Mouse (Mus musculus) ZHBTc4 (cell line): ENCODE measurements around the gene Unc5b.
A peak's percentile ranks its signal among the peaks of the same experiment; 100 is the strongest.

Source experiments
- DNase-seq: peaks from one replicate; pipeline ENCODE4 v3.0.0-alpha.2; 2011; ENCODE audit warnings: low read depth, low spot score

Gene Unc5b

DNA sequence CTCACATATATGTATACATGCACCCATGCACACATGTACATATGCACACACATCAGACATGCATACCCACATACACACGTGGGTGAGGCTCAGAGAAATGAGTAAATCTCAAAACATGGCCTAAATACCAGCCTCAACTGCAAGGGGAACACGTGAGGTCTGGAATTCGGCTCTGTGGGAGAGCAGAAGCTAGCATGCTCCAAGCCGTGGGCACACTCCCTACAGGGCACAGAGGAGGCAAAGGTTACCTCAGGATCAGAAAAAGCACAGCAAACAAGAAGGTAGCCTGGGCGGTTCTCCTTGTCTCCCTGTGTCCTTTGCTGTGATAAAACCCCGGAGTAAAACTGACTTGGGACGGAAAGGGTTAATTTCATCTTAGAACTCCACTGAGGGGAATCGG lies 77.4 kb downstream of the Unc5b start:
- DNase-seq, result no peak

DNA sequence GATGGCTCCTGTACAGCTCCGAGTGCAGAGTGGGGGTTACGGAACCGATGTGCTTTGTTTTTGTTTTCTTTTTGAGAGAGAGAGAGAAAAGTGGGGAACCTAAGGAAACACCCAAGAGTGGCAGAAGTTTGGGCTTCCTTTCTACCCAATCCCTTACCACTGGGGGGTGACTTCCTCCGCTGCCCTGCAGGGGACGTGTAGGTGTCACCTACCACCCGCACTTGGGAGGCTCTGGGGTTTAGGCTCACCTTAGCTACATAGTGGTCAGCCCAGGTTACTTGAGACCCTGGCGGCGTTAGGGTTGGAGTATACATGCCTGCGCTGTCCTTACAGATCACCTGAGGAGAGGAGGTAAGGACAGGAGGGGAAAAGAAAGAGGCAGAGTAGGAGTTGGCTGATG lies 78.1 kb downstream of the Unc5b start:
- peak; percentile 20 for DNase-seq

GRCm38 (mm10) chr10:60752040-60753020 lies 79.1 kb downstream of the Unc5b start, which contains the start of gene Slc29a3:
TSS of gene Slc29a3 (minus strand) at chr10:60752794.
- peak; percentile 97 for DNase-seq

- DNase-seq, result no peak
Observed at GRCm38 (mm10) chr10:60747667-60748212, 83.6 kb downstream of the Unc5b start.

DNA sequence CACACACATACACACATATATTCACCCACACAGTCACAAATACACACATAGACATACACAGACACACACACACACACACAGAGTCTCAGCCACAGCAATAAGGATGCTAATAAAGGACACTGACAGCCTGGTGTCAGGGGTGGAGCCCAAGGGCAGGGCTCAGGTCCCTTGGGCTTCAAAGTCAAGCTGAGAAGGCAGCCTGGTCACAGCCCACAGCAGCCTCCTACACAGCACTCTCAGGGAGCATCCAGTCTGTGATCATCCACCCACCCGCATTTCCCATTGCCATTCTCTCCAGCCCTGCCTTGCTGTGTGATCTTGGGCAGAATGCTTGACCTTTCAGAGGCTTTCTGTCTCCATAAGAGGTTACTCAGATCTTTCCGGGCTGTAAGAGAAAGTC lies 84.9 kb downstream of the Unc5b start:
- peak; percentile 54 for DNase-seq

- no peak for DNase-seq
Observed at GRCm38 (mm10) chr10:60744543-60745290, 86.7 kb downstream of the Unc5b start.

DNA sequence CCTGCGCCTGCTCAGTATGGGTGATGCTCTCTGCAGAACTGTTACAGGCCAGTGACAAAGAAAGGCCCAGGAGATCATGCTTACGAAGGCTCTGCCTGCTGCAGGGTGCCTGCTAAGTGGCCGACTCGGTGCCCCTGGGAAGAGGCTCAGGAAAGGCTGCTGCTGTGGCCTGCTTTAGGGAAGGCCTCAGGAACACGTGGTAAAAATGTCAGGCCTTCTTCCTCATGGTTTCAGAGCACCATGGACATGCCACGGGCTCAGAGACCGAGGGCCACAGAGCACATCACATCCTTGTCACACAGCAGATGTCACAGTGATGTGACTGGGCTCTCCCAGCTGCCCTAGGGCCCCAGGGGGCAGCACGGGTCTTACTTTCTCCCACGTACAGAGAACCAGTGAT lies 87.7 kb downstream of the Unc5b start:
- no peak for DNase-seq

DNA sequence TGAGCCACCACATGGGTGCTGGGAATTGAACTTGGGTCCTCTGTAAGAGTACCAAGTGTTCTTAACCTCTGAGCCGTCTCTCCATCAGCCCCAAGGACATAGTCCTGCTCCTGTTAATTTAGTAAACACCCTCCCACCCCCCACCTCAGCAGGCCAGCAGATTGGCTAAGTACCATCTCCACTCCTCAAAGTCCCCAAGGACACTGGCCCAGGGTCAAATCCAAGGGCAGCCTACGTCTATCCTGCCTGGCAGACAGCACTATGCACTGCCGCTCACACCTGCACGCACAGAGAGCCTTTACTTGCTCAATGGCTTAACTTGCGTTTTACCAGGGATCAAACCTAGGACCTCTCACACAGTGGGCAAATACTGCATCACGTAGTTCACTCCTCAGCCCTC lies 88.4 kb downstream of the Unc5b start:
- peak; percentile 46 for DNase-seq

DNA sequence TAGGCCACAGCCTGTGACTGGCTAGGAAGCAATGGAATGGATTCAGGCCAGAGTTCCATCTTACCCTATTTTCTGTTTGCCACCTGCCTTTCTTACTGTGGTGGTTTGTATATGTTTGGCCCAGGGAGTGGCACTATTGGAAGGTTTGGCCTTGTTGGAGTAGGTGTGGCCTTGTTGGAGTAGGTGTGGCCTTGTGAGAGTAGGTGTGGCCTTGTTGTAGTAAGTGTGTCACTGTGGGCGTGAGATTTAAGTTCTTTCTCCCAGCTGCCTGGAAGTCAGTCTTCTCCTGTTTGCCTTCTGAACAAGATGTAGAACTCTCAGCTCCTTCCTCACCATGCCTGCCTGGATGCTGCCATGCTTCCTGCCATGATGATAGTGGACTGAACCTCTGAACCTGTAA lies 89.1 kb downstream of the Unc5b start:
- DNase-seq, result peak; percentile 65

DNA sequence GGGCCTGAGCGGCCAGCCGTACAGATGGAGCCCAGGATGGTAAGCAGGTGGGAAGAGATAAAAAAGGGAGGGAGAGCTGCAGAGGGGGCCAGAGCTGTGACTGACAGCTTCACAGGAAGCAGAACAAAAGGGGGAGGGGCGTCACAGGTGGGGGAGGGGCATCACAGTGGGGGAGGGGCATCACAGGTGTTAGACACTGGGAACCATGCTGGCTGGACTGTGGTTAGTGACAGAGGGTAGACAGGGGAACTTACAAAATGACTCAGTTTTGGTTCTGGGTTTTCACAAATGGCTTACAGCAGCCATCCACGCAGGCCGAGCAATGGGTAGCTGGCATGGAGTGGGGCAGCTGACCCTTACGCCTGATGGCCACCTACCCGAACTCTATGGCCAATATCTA lies 89.9 kb downstream of the Unc5b start:
- no peak for DNase-seq

GRCm38 (mm10) chr10:60739619-60740363 lies 91.6 kb downstream of the Unc5b start:
- DNase-seq, result no peak

DNA sequence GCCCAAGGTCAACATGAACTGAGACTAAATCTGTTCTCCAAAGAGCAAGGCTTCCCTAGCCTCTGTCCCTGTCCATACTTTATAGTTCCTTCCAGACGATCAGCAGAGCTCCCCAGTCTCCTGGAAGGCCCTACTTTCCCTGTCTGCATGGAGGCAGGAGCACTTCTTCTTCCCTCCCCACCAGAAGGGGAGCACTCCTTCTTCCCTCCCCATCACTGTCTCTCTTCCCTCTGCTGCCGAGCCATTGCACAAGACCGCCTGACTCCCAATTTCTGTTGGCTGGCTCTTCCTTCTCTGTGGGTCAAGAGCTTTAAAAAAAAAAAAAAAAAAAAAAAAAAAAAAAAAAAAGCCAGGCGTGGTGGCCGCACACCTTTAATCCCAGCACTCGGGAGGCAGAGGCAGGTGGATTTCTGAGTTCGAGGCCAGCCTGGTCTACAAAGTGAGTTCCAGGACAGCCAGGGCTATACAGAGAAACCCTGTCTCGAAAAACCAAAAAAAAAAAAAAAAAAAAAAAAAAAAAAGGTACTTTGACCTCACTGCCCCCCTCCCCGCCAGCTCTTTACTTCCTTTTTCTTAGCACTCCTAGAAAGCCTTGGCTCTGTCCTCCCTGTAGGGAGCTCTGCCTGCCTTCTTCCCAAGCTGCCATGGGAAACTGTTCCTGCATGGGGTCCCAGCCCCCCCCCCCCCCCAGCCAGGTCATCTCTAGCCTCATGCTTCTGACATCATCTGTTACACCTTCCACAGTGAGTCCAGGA lies 93.3 kb downstream of the Unc5b start:
- no peak for DNase-seq

- DNase-seq, result no peak
Observed at GRCm38 (mm10) chr10:60737169-60737728, 94.1 kb downstream of the Unc5b start.

- DNase-seq, result no peak
Observed at GRCm38 (mm10) chr10:60735737-60736136, 95.6 kb downstream of the Unc5b start.

DNA sequence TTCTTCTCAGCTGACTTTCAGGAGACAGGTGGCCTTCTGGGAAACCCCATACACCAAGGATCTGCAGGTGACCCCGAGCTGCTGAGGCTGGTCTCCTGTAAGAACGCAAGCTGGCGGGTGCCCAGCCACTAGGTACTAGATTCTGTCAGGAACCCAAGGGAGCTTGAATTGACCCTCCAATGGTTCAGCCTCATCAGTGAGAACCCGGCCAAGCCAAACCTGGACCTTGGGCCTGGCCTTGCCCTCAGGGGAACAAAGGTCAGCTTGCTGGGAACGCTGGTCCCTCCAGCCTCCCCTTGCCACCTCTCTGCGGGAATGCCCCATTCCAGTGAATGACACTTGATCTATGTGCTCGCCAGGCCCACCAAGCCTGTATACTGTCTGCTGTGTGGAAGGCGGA lies 97.9 kb downstream of the Unc5b start:
- DNase-seq, result no peak

GRCm38 (mm10) chr10:60732397-60732861 lies 99.0 kb downstream of the Unc5b start:
- no peak for DNase-seq

GRCm38 (mm10) chr10:60731742-60732141 lies 99.6 kb downstream of the Unc5b start:
- no peak for DNase-seq

DNA sequence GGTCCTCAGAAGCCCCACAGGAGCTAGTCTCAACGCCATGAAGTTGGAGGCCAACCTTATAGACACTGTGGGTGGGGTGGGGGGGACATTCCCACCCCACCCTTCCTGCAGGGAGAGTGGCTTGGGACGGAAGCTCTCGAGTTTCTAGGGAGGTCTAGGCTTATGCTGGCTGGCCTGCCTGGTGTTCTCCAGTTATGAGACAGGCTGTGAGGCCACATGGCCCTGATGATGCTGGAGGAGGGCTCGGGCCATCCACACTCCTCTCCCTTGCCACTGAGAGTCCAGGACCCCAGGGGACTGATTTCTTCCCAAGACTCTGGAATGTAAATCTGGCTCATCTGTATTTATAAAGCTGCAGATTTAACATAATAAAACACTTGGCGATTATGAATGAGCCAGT lies 104.1 kb downstream of the Unc5b start:
- peak; percentile 54 for DNase-seq

GRCm38 (mm10) chr10:60726896-60727295 lies 104.5 kb downstream of the Unc5b start:
- peak; percentile 42 for DNase-seq

DNA sequence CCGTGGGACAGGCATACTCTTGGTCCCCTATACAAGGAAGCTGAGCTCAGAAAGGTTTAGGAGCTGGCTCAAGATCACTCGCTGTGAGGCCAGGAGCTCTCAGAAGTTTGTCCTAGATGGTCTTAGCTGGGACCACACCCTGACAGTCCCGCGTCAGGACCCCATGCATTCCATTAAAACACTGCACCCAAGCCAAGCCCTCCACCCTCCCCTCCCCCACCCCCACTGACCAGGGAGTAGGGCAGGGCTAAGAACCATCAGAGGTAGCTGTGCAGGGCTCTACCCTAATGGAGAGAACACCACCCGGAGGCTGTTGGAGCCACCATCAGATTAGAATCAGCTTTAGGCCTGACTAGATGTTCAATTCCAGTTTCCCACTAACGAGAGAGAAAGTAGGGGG lies 106.9 kb downstream of the Unc5b start:
- DNase-seq, result peak; percentile 85
